Mouse (Mus musculus) spleen, postnatal 4 days (tissue): ENCODE results near the gene Rabgap1l.
"Not testable (repeated sequence)": the region's sequence is repeated elsewhere in the genome, so short reads cannot be mapped to it uniquely, and the experiment has no call there.

Experiments used
- DNase-seq, 2 experiments: peaks; one replicate each; pipeline ENCODE4 v3.0.0; 2022; ENCODE audit warnings: low spot score in 2 of 2

The Rabgap1l gene

DNA sequence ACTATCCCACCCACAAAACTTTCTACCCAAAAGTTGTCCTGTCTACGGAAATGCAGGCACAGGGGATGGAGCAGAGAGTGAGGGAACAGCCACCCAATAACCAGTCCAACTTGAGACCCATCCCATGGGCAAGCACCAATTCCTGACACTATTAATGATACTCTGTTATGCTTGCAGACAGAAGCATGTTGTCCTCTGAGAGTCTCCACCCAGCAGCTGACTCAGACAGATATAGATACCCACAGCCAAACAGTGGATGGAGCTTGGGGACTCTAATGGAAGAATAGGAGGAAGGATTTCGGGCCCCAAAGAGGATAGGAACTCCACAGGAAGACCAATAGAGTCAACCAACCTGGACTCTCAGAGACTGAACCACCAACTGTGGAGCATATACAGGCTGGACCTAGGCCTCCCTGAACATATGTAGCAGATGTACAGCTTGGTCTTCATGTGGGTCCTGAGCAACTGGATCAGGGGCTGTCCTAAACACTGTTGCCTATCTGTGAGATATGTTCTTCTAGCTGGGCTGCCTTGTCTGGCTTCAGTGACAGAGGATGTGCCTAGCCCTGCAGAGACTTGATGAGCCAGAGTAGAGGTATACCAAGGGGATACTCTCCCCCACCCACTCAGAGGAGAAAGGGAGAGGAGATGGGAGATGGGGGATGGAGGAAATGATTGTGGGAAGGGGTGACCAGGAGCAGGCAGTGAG is 510.7 kb downstream of the Rabgap1l start:
- not testable (repeated sequence) for DNase-seq

DNA sequence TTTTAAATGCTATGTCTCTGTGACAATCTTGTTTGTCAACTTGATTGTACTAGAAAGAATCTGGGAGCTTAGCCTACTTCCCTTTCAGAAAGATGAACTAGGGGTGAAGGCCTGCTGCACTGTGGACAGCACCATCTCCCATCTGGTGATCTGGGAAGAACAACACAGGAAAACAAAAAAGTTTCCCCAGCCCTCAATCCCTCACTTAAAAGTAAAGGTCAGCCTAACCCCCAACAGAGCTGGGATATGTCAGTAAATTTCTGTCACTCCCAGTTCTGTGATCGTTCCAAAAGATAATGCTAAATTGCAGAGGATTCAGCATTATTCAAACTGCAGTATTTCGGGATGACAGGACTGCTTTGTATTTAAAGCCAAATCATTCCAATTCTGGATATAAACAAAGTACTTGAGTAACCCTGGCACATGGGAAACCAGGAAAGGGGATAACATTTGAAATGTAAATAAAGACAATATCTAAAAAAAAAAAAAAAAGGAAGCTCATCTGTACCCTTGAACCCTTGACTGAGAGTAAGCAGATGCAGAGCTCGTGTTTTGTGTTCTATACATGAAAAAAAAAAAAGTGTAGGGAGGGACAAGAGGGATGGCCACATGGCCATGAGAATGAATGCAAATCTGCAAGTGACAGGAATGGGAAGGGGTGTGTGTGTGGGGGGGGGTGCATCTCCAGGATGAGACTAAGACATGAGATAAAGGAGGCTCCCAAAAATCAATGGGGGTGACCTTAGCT is 511.5 kb downstream of the Rabgap1l start:
- DNase-seq: no peak

GRCm38 (mm10) chr1:160280603-160281002 is 512.4 kb downstream of the Rabgap1l start:
- peak in 1 of 2 experiments; percentile 62 for DNase-seq

GRCm38 (mm10) chr1:160277940-160278682 is 514.9 kb downstream of the Rabgap1l start:
- peak in 1 of 2 experiments; percentile 48 for DNase-seq

DNA sequence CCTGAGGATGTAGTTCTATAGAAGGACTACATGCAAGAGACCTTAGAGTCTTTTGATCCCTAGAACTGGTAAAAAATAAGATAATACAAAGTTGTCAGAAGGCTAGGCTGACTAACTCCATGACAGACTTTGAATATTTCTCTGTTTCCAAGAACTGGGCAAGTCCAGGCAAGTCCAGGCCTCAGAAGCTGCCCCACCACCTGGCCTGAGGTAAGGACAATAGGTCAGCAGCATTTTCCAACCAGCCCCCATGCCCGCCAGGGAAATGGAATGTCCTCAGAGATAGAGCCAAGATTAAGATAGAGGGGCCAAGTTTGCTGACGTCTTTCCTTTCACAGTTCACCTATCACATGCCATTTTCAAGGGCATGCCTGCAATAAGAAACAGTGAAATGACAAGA is 517.8 kb downstream of the Rabgap1l start:
- DNase-seq: peak in 1 of 2 experiments; percentile 40

GRCm38 (mm10) chr1:160273133-160273743 is 519.8 kb downstream of the Rabgap1l start:
- DNase-seq: peak in 1 of 2 experiments; percentile 17

DNA sequence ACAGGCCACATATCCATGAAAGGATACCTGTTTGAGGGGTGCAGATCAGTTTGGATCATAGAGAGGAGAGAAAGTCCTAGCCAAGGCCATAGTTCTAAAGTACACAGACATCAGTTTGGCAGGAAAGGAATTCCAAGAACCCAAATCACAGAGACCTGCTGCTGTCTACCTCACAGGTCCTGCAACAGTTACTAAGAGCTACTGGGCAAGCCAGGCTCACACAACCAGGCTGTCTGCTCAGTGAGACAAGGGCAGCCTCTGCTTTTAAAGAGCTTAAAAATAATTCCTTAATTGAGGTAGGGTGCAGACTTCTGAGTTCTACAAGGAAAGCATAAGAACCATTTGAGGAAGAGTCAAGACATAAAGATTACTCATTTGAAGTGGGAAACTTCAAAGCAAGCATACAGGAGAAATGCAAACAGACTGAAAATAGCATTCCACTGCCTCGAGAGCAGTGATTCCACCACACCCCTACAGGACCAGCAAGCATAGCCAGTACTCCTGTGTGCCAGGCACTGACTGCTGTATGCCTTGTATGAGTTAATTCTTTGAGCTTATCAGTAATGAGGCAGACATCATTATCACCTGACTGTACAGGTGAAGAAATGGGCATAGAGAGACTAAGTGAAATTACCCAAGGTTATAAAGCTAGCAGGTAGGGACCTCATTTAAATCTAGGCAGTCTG is 521.6 kb downstream of the Rabgap1l start:
- DNase-seq: peak in 1 of 2 experiments; percentile 31

DNA sequence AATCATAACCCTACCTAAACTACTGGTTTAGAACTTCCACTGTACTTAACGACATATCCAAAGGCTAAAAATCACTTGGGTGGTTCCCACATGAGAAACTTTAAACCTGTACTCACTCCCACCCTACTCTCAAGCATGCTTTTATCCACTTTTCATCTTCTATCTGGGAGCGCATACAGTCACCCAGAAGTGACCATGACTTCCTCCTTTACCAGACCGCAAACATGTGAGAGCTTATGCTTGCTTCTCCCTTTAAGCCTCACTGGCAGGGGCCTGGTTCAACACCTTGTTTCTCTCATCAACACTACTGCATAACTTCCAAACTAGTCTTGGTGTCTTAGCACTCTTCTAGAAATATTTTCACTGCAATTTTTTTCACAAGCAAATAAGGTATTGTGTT is 524.7 kb downstream of the Rabgap1l start:
- peak in 1 of 2 experiments; percentile 54 for DNase-seq

DNA sequence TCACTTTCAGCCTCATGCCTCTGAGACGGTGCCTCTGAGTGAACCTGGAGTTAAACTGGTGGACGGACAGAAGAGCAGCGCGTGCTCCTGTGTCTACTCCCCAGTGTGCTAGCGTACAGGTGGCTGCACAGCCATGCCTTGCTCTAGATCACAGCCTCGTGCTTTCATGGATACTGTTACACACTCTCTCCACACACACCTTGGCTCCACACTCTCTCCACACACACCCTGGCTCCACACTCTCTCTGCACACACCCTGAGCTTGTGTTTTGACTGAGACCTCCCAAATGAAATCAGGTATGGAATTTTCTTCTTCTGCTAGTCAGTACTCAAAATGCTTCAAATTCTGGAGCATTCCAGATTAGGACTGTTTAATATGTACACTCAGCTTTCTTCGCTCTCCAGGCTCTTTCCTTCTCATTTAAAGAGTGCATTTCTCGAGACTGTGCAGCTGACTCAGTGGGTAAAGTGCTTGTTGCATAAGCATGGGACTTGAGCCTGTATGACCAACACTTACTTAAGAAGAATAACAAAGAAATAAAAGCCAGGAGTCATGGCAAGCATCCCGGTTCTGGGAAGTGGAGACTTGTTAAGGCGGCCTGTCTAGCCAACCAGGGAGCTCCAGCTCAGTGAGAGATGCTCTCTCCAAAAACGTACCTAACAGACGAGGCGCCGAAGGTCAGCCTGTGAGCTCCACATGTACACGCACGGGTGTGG is 529.2 kb downstream of the Rabgap1l start:
- DNase-seq: no peak

DNA sequence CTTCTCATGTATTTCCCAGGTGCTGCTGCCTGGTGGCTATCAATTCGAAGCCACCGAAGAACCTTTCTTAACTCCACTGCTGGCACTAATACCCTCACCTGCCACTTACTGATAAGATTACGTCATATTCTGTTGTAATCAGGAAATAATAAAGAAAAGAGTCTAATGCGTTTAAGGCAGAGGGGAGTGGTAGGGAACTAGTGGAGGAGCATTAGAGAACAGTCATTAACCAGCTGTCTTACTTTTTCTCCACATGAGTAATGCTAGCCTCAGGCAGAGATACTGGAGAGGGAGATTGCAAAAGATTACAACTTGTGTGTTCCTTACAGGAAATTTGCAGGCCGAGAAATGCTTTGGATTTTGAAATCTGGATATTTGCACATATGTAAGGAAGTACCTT is 530.0 kb downstream of the Rabgap1l start:
- no peak for DNase-seq

DNA sequence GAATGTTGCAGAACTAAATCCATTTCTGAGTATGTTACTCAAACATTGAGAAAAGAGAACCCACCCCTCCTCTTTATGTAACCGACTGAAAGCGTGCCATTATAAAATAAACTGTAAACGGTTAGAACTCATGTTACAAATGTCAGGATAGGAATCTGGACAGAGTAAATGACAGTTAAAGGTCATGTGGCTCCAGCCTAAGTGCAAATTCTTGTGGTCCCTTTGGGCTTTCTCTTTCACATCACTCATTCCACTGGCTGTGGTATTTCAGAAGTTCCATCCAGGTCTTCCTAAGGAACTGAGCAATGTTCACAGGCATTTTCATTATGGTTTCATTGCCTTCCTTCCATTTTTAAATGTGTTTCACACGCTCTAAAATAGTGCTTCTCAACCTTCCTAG is 530.6 kb downstream of the Rabgap1l start:
- no peak for DNase-seq

DNA sequence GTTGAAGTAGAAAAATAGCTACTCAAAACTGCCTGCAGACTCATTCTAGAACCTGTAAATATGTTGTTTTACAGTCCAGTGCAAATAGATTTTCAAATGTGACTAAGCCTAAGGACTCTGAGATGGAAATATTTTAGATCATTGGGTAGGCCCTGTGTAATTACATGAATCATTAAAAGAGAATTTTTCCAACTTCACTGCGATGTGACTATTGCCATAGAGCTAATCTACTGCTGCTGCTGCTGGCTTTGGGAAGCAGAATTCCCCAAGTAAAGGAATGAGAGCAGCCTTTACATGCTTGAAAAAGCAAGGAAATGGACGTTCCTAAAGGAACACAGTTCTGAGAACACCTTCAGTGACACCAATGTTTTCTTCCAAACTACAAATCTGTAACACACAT is 531.2 kb downstream of the Rabgap1l start:
- no peak for DNase-seq

DNA sequence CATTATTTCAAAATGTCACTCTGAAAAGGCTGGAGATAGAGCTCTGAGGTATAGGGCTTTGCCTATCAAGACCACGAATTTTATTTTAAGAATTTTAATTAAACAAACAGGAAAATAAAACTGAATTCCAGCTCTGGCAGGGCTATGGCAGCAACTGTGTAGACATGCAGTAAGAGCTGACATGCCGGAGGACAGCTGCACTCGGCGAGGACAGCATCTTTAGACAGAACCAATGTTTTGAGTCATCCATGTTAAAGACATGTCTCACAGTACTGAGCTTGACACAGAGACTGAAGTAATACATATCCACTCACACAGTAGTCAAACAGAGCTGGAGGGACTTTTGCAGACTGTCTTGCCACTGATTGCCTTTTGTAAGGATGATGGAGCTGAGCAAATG is 532.4 kb downstream of the Rabgap1l start:
- no peak for DNase-seq

DNA sequence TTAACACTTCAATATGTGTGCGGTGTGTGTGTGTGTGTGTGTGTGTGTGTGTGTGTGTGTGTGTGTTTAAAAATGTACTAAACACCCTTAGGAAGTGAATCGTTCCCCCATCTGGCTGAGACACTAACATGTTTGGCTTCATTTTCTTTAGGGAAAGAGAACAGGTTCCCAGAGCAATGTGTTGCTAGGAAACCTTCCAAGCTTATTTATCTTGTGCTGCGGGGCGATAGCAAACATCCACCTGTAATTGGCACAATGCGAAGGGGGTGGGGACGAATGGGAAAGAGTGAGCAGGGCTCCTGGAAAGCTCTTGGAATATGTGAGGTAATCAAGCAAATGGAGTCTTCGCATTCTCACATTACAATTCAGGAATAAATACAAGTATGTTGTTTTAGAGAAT is 533.1 kb downstream of the Rabgap1l start:
- no peak for DNase-seq

GRCm38 (mm10) chr1:160253108-160253507 is 539.9 kb downstream of the Rabgap1l start:
- no peak for DNase-seq

DNA sequence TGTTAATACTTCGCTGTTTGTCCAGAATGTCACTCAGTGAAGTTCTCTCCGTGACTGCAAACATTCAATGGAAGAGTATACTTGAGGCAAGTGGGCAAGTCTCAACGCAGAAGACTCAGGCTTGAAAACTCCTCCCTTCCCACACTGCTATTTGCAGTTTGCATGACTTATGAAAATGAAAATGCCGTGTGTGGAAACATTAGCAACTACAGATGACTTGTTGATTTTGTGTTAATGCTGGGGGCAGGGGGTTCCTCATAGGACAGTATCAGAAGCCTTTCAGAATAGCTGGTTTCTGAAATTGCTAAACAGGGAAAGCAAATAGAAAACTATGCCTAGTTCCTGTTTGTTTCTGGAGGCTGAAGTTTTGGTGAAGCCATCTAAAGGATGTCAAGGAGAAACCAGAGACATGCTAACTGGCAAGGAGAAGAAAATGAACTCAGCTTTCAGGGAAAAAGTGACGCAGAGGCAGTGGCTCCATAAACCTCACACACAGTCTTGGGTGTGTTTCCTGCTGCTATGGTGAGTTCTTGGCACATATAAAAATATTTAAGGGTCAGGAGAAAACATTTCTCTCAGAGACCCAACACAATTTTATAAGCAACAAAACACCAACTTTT is 541.5 kb downstream of the Rabgap1l start:
- no peak for DNase-seq

DNA sequence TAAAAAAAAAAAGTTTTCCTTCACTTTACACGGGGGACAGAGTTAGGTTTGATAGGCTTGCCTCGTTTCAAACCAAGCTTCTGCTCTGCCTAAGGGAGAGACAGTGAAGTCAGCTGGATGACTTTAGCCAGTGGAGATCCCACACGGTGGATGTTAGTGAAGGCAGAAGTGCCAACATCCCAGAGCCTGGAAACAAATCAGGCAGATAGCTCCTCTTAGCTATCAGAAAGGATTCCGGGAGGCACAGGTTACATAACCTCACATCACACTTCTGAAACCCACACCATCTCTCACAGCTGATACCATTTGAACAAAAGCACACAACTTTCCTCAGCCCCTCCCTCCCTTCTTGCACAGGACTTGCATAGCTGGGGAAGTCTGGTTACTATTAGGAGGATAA is 542.2 kb downstream of the Rabgap1l start:
- DNase-seq: no peak

DNA sequence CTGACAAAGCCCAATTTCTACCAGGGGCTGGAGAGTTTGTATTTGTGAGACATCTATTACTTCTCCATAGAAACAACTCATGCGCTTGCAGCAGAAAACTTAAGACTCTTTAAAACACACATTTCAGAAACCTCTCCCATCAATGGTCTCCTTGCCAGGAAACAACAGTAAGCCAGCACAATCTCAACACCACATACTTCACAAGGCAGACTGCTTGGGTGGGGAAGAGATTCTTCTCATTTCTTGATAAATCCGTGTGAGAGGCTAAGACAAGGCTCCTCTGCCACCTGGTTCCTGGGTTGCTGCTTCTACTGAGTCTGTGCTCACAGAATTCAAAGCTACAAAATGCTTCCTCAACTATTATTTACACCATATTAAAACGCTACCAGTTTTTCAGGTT is 543.2 kb downstream of the Rabgap1l start:
- DNase-seq: no peak

GRCm38 (mm10) chr1:160247473-160247872 is 545.5 kb downstream of the Rabgap1l start:
- peak; percentile 28 to 67 for DNase-seq

- no peak for DNase-seq
Observed at GRCm38 (mm10) chr1:160246844-160247243, 546.2 kb downstream of the Rabgap1l start.
